Mouse (Mus musculus) erythroid progenitor cell, adult 5-6 weeks (primary cell): ENCODE data around the gene Nhlrc3. TPM values are rescaled to one million over a fixed set of nuclear protein-coding genes. Genes with fewer than 3 reads are reported as not detected.
A peak's percentile ranks its signal among the peaks of the same experiment; 100 is the strongest.

ENCODE experiments used
- ATAC-seq: replicated peaks from 2 replicates; pipeline ENCODE4 v1.8.0; 2016; ENCODE audit warnings: moderate number of reproducible peaks, mild to moderate bottlenecking, moderate TSS enrichment, inconsistent platforms; ENCODE audit not compliant: poor library complexity, low FRiP score, severe bottlenecking
- total RNA-seq, 2 experiments: library from RNA; stranded (forward) in 1 of 2; stranded (reverse) in 1 of 2; fragments of 150-400 nt in 1 of 2; fragments of 186-747, 209-891 nt in 1 of 2; gene quantifications; 2 replicates each; pipeline versions ENCODE4 v1.2.3 to v1.2.4; 2015 to 2017; ENCODE audit warnings: low replicate concordance in 2 of 2

Gene Nhlrc3
- total RNA-seq (2015; ENCODE audit: low replicate concordance) (2.5 TPM in 2 replicates), total RNA-seq (2017; ENCODE audit: low replicate concordance) (7.1 and 7.5 TPM in 2 replicates)

GRCm38 (mm10) chr3:53463046-53463764, at the start of gene Nhlrc3, which contains the start of gene Proser1:
Gene Nhlrc3 (minus strand): TSS chr3:53463332.
Gene Proser1 (plus strand): TSS chr3:53463666.
- ATAC-seq: peak; percentile 86

GRCm38 (mm10) chr3:53502428-53502827, 39.3 kb upstream of the Nhlrc3 start:
- ATAC-seq: no peak

- ATAC-seq: no peak
These were observed 35.3 kb upstream of the Nhlrc3 start for GRCm38 (mm10) chr3:53498351-53498905.

- no peak for ATAC-seq
These were observed 25.2 kb upstream of the Nhlrc3 start, which contains the start of gene Stoml3 for GRCm38 (mm10) chr3:53488353-53488752. Gene Stoml3 (plus strand): TSS chr3:53488653.

- no peak for ATAC-seq
These were observed 24.0 kb upstream of the Nhlrc3 start for GRCm38 (mm10) chr3:53486996-53487576.

- no peak for ATAC-seq
These were observed 23.4 kb upstream of the Nhlrc3 start for GRCm38 (mm10) chr3:53486561-53486960.

- no peak for ATAC-seq
These were observed 20.4 kb upstream of the Nhlrc3 start for GRCm38 (mm10) chr3:53483414-53484059.

GRCm38 (mm10) chr3:53478419-53479046, 15.4 kb upstream of the Nhlrc3 start:
- no peak for ATAC-seq

- no peak for ATAC-seq
These were observed 14.3 kb upstream of the Nhlrc3 start for GRCm38 (mm10) chr3:53477468-53477867.

- no peak for ATAC-seq
These were observed 12.8 kb upstream of the Nhlrc3 start for GRCm38 (mm10) chr3:53475889-53476288.

GRCm38 (mm10) chr3:53474179-53474578, 11.0 kb upstream of the Nhlrc3 start:
- no peak for ATAC-seq

GRCm38 (mm10) chr3:53472061-53472460, 8.9 kb upstream of the Nhlrc3 start:
- no peak for ATAC-seq

GRCm38 (mm10) chr3:53469650-53470049, 6.5 kb upstream of the Nhlrc3 start:
- no peak for ATAC-seq

- ATAC-seq: no peak
These were observed 4.2 kb upstream of the Nhlrc3 start for GRCm38 (mm10) chr3:53467356-53467755.

- no peak for ATAC-seq
These were observed 3.3 kb upstream of the Nhlrc3 start for GRCm38 (mm10) chr3:53466481-53466880.

GRCm38 (mm10) chr3:53465330-53465729, 2.2 kb upstream of the Nhlrc3 start:
- no peak for ATAC-seq

- 0 out of 2 replicates have a peak, but pooled peaks have one; percentile 6 for ATAC-seq
These were observed 1.1 kb upstream of the Nhlrc3 start for GRCm38 (mm10) chr3:53464146-53464698.

- ATAC-seq: peak; percentile 13; the same call in 1 of the 2 replicates
These were observed 608 bp upstream of the Nhlrc3 start for GRCm38 (mm10) chr3:53463765-53464114.

- no peak; the same call in 1 of the 2 replicates for ATAC-seq
These were observed 459 bp downstream of the Nhlrc3 start for GRCm38 (mm10) chr3:53462701-53463045.

GRCm38 (mm10) chr3:53460106-53460505, 3.0 kb downstream of the Nhlrc3 start:
- ATAC-seq: no peak
